Mouse (Mus musculus) kidney, adult 2 months (tissue): ENCODE data around the gene Lmna.
A peak's percentile ranks its signal among the peaks of the same experiment; 100 is the strongest.

ENCODE experiments used
- CTCF ChIP-seq: fragments of 200-500 bp; conservative IDR thresholded peaks from 2 replicates; pipeline ENCODE4 v1.5.1; 2011; ENCODE audit warnings: low read depth, mild to moderate bottlenecking, control low read depth, low read length, moderate library complexity, mixed read lengths; ENCODE audit not compliant: insufficient read depth, insufficient read length
- POLR2A ChIP-seq: fragments of 200-500 bp; IDR thresholded peaks from one replicate; pipeline ENCODE4 v1.6.1; 2011; ENCODE audit warnings: low read depth, low read length, control low read depth

DNA sequence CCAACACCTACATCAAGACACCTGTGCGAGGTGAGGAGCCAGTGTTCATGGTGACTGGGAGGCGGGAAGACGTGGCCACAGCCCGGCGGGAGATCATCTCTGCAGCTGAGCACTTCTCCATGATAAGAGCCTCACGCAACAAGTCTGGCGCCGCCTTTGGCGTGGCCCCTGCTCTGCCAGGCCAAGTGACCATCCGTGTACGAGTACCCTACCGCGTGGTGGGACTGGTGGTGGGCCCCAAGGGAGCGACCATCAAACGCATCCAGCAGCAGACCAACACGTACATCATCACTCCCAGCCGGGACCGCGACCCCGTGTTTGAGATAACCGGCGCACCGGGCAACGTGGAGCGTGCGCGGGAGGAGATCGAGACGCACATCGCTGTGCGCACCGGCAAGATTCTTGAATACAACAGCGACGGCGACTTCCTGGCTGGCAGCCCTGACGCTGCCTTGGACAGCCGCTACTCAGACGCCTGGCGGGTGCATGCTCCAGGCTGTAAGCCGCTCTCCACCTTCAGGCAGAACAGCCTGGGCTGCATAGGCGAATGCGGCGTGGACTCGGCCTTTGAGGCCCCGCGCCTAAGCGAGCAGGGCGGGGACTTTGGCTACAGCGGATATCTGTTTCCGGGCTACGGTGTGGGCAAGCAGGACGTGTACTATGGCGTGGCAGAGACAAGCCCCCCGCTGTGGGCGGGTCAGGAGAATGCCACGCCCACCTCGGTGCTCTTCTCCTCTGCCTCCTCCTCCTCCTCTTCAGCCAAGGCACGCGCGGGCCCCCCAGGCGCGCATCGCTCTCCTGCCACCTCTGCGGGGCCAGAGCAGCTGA, 26.6 kb upstream of the Lmna start:
- TF ChIP-seq CTCF: no peak
- TF ChIP-seq POLR2A: peak; percentile 24
